Mouse (Mus musculus) limb, embryonic 11.5 days (tissue): ENCODE results near the gene Nxpe3. TPM values are rescaled to one million over a fixed set of nuclear protein-coding genes. Genes with fewer than 3 reads are reported as not detected.

ENCODE experiments used
- ATAC-seq: fragments of 200-750 bp; cut with Nextera tagmentation; 2 replicates; pipeline ENCODE4 v1.8.0; 2017; ENCODE audit warnings: low read depth; ENCODE audit not compliant: insufficient number of reproducible peaks, low FRiP score, low TSS enrichment
- DNase-seq: peaks from one replicate; pipeline ENCODE4 v3.0.0-alpha.2; 2015; ENCODE audit warnings: low spot score
- H3K27ac ChIP-seq: fragments of 300-500 bp; sonication (generic); replicated peaks from 2 replicates; pipeline ENCODE4 v1.5.1; 2014; ENCODE audit warnings: low read depth, mild to moderate bottlenecking, low read length
- H3K27me3 ChIP-seq: fragments of 300-500 bp; sonication (generic); 2 replicates; pipeline ENCODE4 v1.6.1; 2014; ENCODE audit warnings: mild to moderate bottlenecking, low read length, mixed read lengths; ENCODE audit not compliant: control insufficient read depth, insufficient read depth
- H3K36me3 ChIP-seq: fragments of 300-500 bp; sonication (generic); 2 replicates; pipeline ENCODE4 v1.6.1; 2014; ENCODE audit warnings: mild to moderate bottlenecking, low read length, moderate library complexity, mixed read lengths; ENCODE audit not compliant: control insufficient read depth, insufficient read depth
- H3K4me1 ChIP-seq: fragments of 300-500 bp; sonication (generic); 2 replicates; pipeline ENCODE4 v1.6.1; 2014; ENCODE audit warnings: low read length, mixed read lengths; ENCODE audit not compliant: control insufficient read depth, insufficient read depth
- H3K4me2 ChIP-seq: fragments of 300-500 bp; sonication (generic); 2 replicates; pipeline ENCODE4 v1.6.1; 2014; ENCODE audit warnings: low read depth, mild to moderate bottlenecking, moderate library complexity; ENCODE audit not compliant: severe bottlenecking
- H3K4me3 ChIP-seq: fragments of 300-500 bp; sonication (generic); 2 replicates; pipeline ENCODE4 v1.5.1; 2014; ENCODE audit warnings: low read depth, low read length
- H3K9ac ChIP-seq: fragments of 300-500 bp; sonication (generic); 2 replicates; pipeline ENCODE4 v1.6.1; 2014; ENCODE audit warnings: mild to moderate bottlenecking, low read length
- H3K9me3 ChIP-seq: fragments of 300-500 bp; sonication (generic); 2 replicates; pipeline ENCODE4 v1.6.1; 2016; ENCODE audit warnings: low read length; ENCODE audit not compliant: control insufficient read depth
- WGBS: fragments of 180-500 bp; shearing (Covaris S2); extraction: QIAGEN DNeasy Blood & Tissue Kit; methylation state at CpG from one replicate; pipeline ENCODE4 v1.1.7; 2014; 5-methylcytosine and 5-hydroxymethylcytosine counted together
- polyA plus RNA-seq: library from polyadenylated mRNA; unstranded; fragments of >200 nt; fragmentation: Nextera tagmentation; extraction: Ambion mirVana; gene quantifications from 2 replicates; pipeline ENCODE4 v1.2.1, GENCODE M21; 2014

Nxpe3 gene
- polyA plus RNA-seq, 1 experiment from 2014 or later, result 1.0 TPM

- peak overlapping the region; percentile 77 for H3K9ac ChIP-seq
- H3K27me3 ChIP-seq, result no peaks in the 10 kb centered on the region
- under 1% methylated on average over 67 of the region's 67 CpGs for WGBS
- peaks cover 6% of the 10 kb centered on the region for H3K4me1 ChIP-seq
- peak overlapping the region; percentile 73 for H3K27ac ChIP-seq
- H3K36me3 ChIP-seq, result peaks cover 3% of the 10 kb centered on the region; the same call in 1 of the 2 replicates
- H3K9me3 ChIP-seq, result no peaks in the 10 kb centered on the region
- peak overlapping the region; percentile 94 for H3K4me2 ChIP-seq
- DNase-seq (peak; percentile 91), ATAC-seq (peak; percentile 96)
- H3K4me3 ChIP-seq, result peak overlapping the region; percentile 79
Observed at GRCm38 (mm10) chr16:55821997-55822740, 72.9 kb downstream of the Nxpe3 start.

GRCm38 (mm10) chr16:55821571-55821981 is 73.5 kb downstream of the Nxpe3 start:
- Histone ChIP-seq H3K4me1 (peaks cover 6% of the 10 kb centered on the region), H3K9ac (peak overlapping the region; percentile 71), H3K9me3 (no peaks in the 10 kb centered on the region), H3K4me3 (peak overlapping the region; percentile 79), H3K27ac (peak overlapping the region; percentile 36; the same call in 1 of the 2 replicates), H3K36me3 (peaks cover 3% of the 10 kb centered on the region), H3K4me2 (peak overlapping the region; percentile 94), H3K27me3 (no peaks in the 10 kb centered on the region)
- under 1% methylated on average over 40 of the region's 40 CpGs for WGBS
- no peak for DNase-seq
- peak; percentile 15; the same call in 1 of the 2 replicates for ATAC-seq

GRCm38 (mm10) chr16:55820916-55821570 is 74.0 kb downstream of the Nxpe3 start:
- no peak for ATAC-seq
- Histone ChIP-seq H3K4me3 (peak overlapping the region; percentile 79), H3K4me1 (peaks cover 6% of the 10 kb centered on the region), H3K9ac (peak overlapping the region; percentile 71), H3K4me2 (peak overlapping the region; percentile 94), H3K27me3 (no peaks in the 10 kb centered on the region), H3K27ac (no peak overlapping the region), H3K9me3 (no peaks in the 10 kb centered on the region), H3K36me3 (peaks cover 5% of the 10 kb centered on the region)
- 15% methylated on average over 20 of the region's 20 CpGs for whole genome bisulfite sequencing
- peak; percentile 27 for DNase-seq

GRCm38 (mm10) chr16:55820161-55820915 is 74.7 kb downstream of the Nxpe3 start:
- ATAC-seq (no peak), DNase-seq (no peak)
- Histone ChIP-seq H3K36me3 (peaks cover 11% of the 10 kb centered on the region), H3K4me2 (peak overlapping the region; percentile 94), H3K27me3 (no peaks in the 10 kb centered on the region), H3K9me3 (no peaks in the 10 kb centered on the region), H3K4me3 (peak overlapping the region; percentile 79), H3K27ac (no peak overlapping the region), H3K9ac (peak overlapping the region; percentile 71; the same call in 1 of the 2 replicates), H3K4me1 (peaks cover 6% of the 10 kb centered on the region)
- 55% methylated on average over 13 of the region's 13 CpGs for WGBS

GRCm38 (mm10) chr16:55819186-55819861 is 75.8 kb downstream of the Nxpe3 start:
- H3K4me1 ChIP-seq, result peaks cover 6% of the 10 kb centered on the region
- no peak for ATAC-seq
- H3K27me3 ChIP-seq, result no peaks in the 10 kb centered on the region
- 88% methylated on average over 15 of the region's 15 CpGs for WGBS
- H3K9me3 ChIP-seq, result no peaks in the 10 kb centered on the region
- H3K4me2 ChIP-seq, result no peak overlapping the region
- no peak overlapping the region for H3K27ac ChIP-seq
- no peak overlapping the region for H3K9ac ChIP-seq
- H3K4me3 ChIP-seq, result no peak overlapping the region
- no peak for DNase-seq
- H3K36me3 ChIP-seq, result peaks cover 12% of the 10 kb centered on the region

GRCm38 (mm10) chr16:55817717-55818515 is 77.2 kb downstream of the Nxpe3 start:
- 96% methylated on average over 28 of the region's 28 CpGs for WGBS
- Histone ChIP-seq H3K27ac (no peak overlapping the region), H3K4me2 (no peak overlapping the region), H3K4me1 (no peaks in the 10 kb centered on the region; the same call in 1 of the 2 replicates), H3K36me3 (peaks cover 19% of the 10 kb centered on the region), H3K27me3 (no peaks in the 10 kb centered on the region), H3K9me3 (no peaks in the 10 kb centered on the region), H3K4me3 (no peak overlapping the region), H3K9ac (no peak overlapping the region)
- no peak for ATAC-seq
- DNase-seq, result no peak

- 96% methylated on average over 13 of the region's 13 CpGs for WGBS
- no peak overlapping the region for H3K4me3 ChIP-seq
- DNase-seq (no peak), ATAC-seq (no peak)
- peaks cover 19% of the 10 kb centered on the region for H3K36me3 ChIP-seq
- no peaks in the 10 kb centered on the region for H3K9me3 ChIP-seq
- no peak overlapping the region for H3K9ac ChIP-seq
- no peaks in the 10 kb centered on the region for H3K27me3 ChIP-seq
- no peaks in the 10 kb centered on the region for H3K4me1 ChIP-seq
- H3K27ac ChIP-seq, result no peak overlapping the region
- no peak overlapping the region for H3K4me2 ChIP-seq
Observed at GRCm38 (mm10) chr16:55816202-55816941, 78.7 kb downstream of the Nxpe3 start.
